Comparison of ENCODE assay signal across 22 mouse cellular contexts in the genomic region with DNA sequence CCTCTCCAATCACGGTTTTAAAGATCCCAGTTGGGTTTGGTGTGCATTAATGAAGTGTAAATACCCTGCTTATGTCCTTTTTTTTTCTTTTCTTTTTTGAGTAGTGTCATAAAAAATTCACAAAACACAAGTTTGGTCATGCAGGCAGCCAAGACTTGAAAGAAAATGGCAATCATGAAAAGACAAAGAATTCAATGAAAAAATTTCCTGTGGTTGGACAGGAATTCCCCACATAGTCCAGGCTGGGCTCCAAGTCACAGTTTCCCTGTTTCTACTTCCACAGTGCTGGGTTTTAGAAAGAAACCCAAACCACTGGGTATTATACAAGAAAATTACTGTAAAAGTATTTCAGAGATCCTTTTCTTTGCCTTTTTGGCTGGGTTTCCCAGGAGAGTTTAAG. TPM values are rescaled to one million over a fixed set of nuclear protein-coding genes. Genes with fewer than 3 reads are reported as not detected.
A peak's percentile ranks its signal among the peaks of the same experiment; 100 is the strongest.
DNase-seq lines count a peak whose midpoint lies in the region; ATAC-seq lines count a peak whose summit lies in the region.
"Had no signal": no experiment of that assay in that cellular context is flagged by ENCODE, and none has a peak within 500 bp of the region (broad histone marks: within the 10 kb centered on the region; RNA-seq: fewer than 3 reads in every experiment).

No protein-coding gene starts in this region.

- no peak for DNase-seq in hindbrain, embryonic 14.5 days (ENCODE audit: low spot score)
- no peak for DNase-seq in hindbrain, embryonic 10.5 days (ENCODE audit: low spot score)
- peak; percentile 42 for DNase-seq in 3134 (ENCODE audit: extremely low read depth, insufficient read length, low spot score)
- peak; percentile 85 for DNase-seq in Muller cell, postnatal 12 days (ENCODE audit: inconsistent ontology term)
- no peak for DNase-seq in left cerebral cortex, adult 18-20 months (ENCODE audit: low spot score in 2 of 2)
- DNase-seq in adrenal gland, adult 18-20 months (ENCODE audit: low spot score in 2 of 2): no peak
- DNase-seq: cerebellum, adult 18-20 months; gastrocnemius, postnatal 10 days; heart, adult 18-20 months; heart, postnatal 36 days; kidney, adult 9 months; kidney, postnatal 36 days; layer of hippocampus, adult 9-11 months; liver, embryonic 13.5 days; lung, embryonic 14.5 days; lung, postnatal 36 days; right cerebral cortex, adult 18-20 months; thymus, postnatal 14 days had no signal

- peaks cover 27% of the 10 kb centered on the region for H3K4me1 ChIP-seq in hindbrain, embryonic 14.5 days (replicated peaks; ENCODE audit: control insufficient read depth, insufficient read depth, low read length)
- H3K4me1 ChIP-seq in hindbrain, embryonic 10.5 days (replicated peaks): peaks cover 29% of the 10 kb centered on the region
- H3K4me1 ChIP-seq in midbrain, embryonic 15.5 days: peaks cover 29% of the 10 kb centered on the region
- peaks cover 25% of the 10 kb centered on the region for H3K4me1 ChIP-seq in kidney, embryonic 16.5 days (ENCODE audit: insufficient read depth, low read length)
- H3K4me1 ChIP-seq: intestine, embryonic 15.5 days had no signal

- no peak overlapping the region for H3K27ac ChIP-seq in hindbrain, embryonic 14.5 days
- no peak overlapping the region for H3K27ac ChIP-seq in hindbrain, embryonic 10.5 days
- no peak overlapping the region for H3K27ac ChIP-seq in midbrain, embryonic 15.5 days
- H3K27ac ChIP-seq in kidney, embryonic 16.5 days (ENCODE audit: low read length): no peak overlapping the region
- H3K27ac ChIP-seq: intestine, embryonic 15.5 days; limb, embryonic 12.5 days; liver, embryonic 13.5 days had no signal

- peak overlapping the region; percentile 88 for H3K4me2 ChIP-seq in hindbrain, embryonic 14.5 days (replicated peaks)
- peak overlapping the region; percentile 67 for H3K4me2 ChIP-seq in midbrain, embryonic 15.5 days
- no peak overlapping the region for H3K4me2 ChIP-seq in kidney, embryonic 16.5 days (replicated peaks; ENCODE audit: low read depth, low read length)
- H3K4me2 ChIP-seq: intestine, embryonic 15.5 days; liver, embryonic 13.5 days; lung, embryonic 14.5 days had no signal

- ATAC-seq in hindbrain, embryonic 14.5 days (ENCODE audit: low FRiP score): no peak
- no peak for ATAC-seq in midbrain, embryonic 15.5 days (replicated peaks)
- ATAC-seq in kidney, embryonic 16.5 days (ENCODE audit: low FRiP score, low TSS enrichment): no peak
- ATAC-seq: intestine, embryonic 15.5 days had no signal

- H3K36me3 ChIP-seq in hindbrain, embryonic 14.5 days (replicated peaks; ENCODE audit: control insufficient read depth, insufficient read depth): peaks cover 37% of the 10 kb centered on the region
- H3K36me3 ChIP-seq in hindbrain, embryonic 10.5 days: peaks cover 60% of the 10 kb centered on the region
- H3K36me3 ChIP-seq in midbrain, embryonic 15.5 days (replicated peaks): peaks cover 3% of the 10 kb centered on the region; the same call in 1 of the 2 replicates
- peaks cover 20% of the 10 kb centered on the region for H3K36me3 ChIP-seq in kidney, embryonic 16.5 days (ENCODE audit: insufficient read depth, low read length)

- no peaks in the 10 kb centered on the region for H3K27me3 ChIP-seq in hindbrain, embryonic 14.5 days (ENCODE audit: control insufficient read depth, insufficient read depth, low read length)
- no peaks in the 10 kb centered on the region for H3K27me3 ChIP-seq in hindbrain, embryonic 10.5 days (ENCODE audit: insufficient read depth, poor library complexity, severe bottlenecking)
- no peaks in the 10 kb centered on the region for H3K27me3 ChIP-seq in midbrain, embryonic 15.5 days (replicated peaks)
- no peaks in the 10 kb centered on the region for H3K27me3 ChIP-seq in kidney, embryonic 16.5 days (ENCODE audit: insufficient read depth, low read length)
- H3K27me3 ChIP-seq: intestine, embryonic 15.5 days; limb, embryonic 12.5 days; liver, embryonic 13.5 days had no signal

- H3K9me3 ChIP-seq in hindbrain, embryonic 14.5 days (ENCODE audit: control insufficient read depth, low read length): no peaks in the 10 kb centered on the region
- H3K9me3 ChIP-seq in hindbrain, embryonic 10.5 days: no peaks in the 10 kb centered on the region
- H3K9me3 ChIP-seq in midbrain, embryonic 15.5 days: no peaks in the 10 kb centered on the region
- no peaks in the 10 kb centered on the region for H3K9me3 ChIP-seq in kidney, embryonic 16.5 days (ENCODE audit: low read length)
- H3K9me3 ChIP-seq: intestine, embryonic 15.5 days; limb, embryonic 12.5 days; liver, embryonic 13.5 days had no signal

- no peak overlapping the region for H3K9ac ChIP-seq in hindbrain, embryonic 14.5 days
- no peak overlapping the region for H3K9ac ChIP-seq in midbrain, embryonic 15.5 days
- H3K9ac ChIP-seq in kidney, embryonic 16.5 days (replicated peaks; ENCODE audit: low read length): no peak overlapping the region; the same call in 1 of the 2 replicates
- H3K9ac ChIP-seq: intestine, embryonic 15.5 days; limb, embryonic 12.5 days; liver, embryonic 13.5 days; lung, embryonic 14.5 days had no signal

- no peak overlapping the region for H3K4me3 ChIP-seq in hindbrain, embryonic 14.5 days (replicated peaks; ENCODE audit: low read length)
- no peak overlapping the region for H3K4me3 ChIP-seq in hindbrain, embryonic 10.5 days
- no peak overlapping the region for H3K4me3 ChIP-seq in midbrain, embryonic 15.5 days
- no peak overlapping the region for H3K4me3 ChIP-seq in kidney, embryonic 16.5 days (ENCODE audit: low read length)
- H3K4me3 ChIP-seq: intestine, embryonic 15.5 days; limb, embryonic 12.5 days; liver, embryonic 13.5 days had no signal

- 76% methylated on average over 1 of the region's 1 CpGs for WGBS in hindbrain, embryonic 14.5 days
- WGBS in hindbrain, embryonic 10.5 days: 92% methylated on average over 1 of the region's 1 CpGs
- 62% methylated on average over 1 of the region's 1 CpGs for WGBS in midbrain, embryonic 15.5 days
- WGBS in kidney, embryonic 16.5 days: 90% methylated on average over 1 of the region's 1 CpGs

RNA-seq across cellular contexts. Expression of gene Rab30, which starts 3.8 kb away (rescaled TPM):
- 24.2 and 29.6 TPM in 2 replicates for polyA plus RNA-seq in hindbrain, embryonic 14.5 days (2014; fragmentation: Nextera tagmentation; extraction: Ambion mirVana)
- 11.1 and 14.7 TPM in 2 replicates for polyA plus RNA-seq in hindbrain, embryonic 10.5 days (2016; fragmentation: Nextera tagmentation; extraction: Ambion mirVana)
- polyA plus RNA-seq in midbrain, embryonic 15.5 days (2015; fragmentation: Nextera tagmentation; extraction: Ambion mirVana): 20.3 and 23.0 TPM in 2 replicates
- 10 to 100 TPM; 39.4 to 40.6 TPM for total RNA-seq in left cerebral cortex, adult 18-20 months (2021)
- 7.4 and 8.0 TPM in 2 replicates for polyA plus RNA-seq in kidney, embryonic 16.5 days (2015; fragmentation: Nextera tagmentation; extraction: Ambion mirVana)
- total RNA-seq in adrenal gland, adult 18-20 months (2021): 1 to 10 TPM; 4.4 to 8.0 TPM

Comparison
In these comparisons a context has a peak if more than half of its experiments do, and no peak if none do; other contexts are left out.
1. DNase-seq: peak in 3134 (single experiment) and Muller cell, postnatal 12 days (single experiment); none in hindbrain, embryonic 14.5 days (single experiment), hindbrain, embryonic 10.5 days (single experiment), left cerebral cortex, adult 18-20 months (0 of 2) and adrenal gland, adult 18-20 months (0 of 2).